Mouse (Mus musculus): ENCODE measurements around the gene Afg1l. TPM values are rescaled to one million over a fixed set of nuclear protein-coding genes. Genes with fewer than 3 reads are reported as not detected.

Gene Afg1l
- 2.1 and 3.1 TPM in 2 replicates for total RNA-seq (2015)
- total RNA-seq (2017) = 3.0 and 5.7 TPM in 2 replicates

GRCm38 (mm10) chr10:42478341-42478720, at the start of gene Afg1l:
TSS of gene Afg1l (minus strand) at chr10:42478565.
- peak; percentile 98 for ATAC-seq (replicated peaks; ENCODE audit: poor library complexity)

GRCm38 (mm10) chr10:42525682-42526081, 47.3 kb upstream of the Afg1l start:
- ATAC-seq (replicated peaks; ENCODE audit: poor library complexity) = peak; percentile 88

GRCm38 (mm10) chr10:42523556-42524162, 45.3 kb upstream of the Afg1l start:
- no peak for ATAC-seq (replicated peaks; ENCODE audit: poor library complexity)

GRCm38 (mm10) chr10:42522912-42523311, 44.5 kb upstream of the Afg1l start:
- ATAC-seq (replicated peaks; ENCODE audit: poor library complexity) = no peak

- ATAC-seq (replicated peaks; ENCODE audit: poor library complexity) = peak; percentile 39; the same call in 1 of the 2 replicates
Measured at GRCm38 (mm10) chr10:42521315-42521981, 43.1 kb upstream of the Afg1l start.

GRCm38 (mm10) chr10:42518363-42518762, 40.0 kb upstream of the Afg1l start:
- peak; percentile 54 for ATAC-seq (replicated peaks; ENCODE audit: poor library complexity)

GRCm38 (mm10) chr10:42514125-42514524, 35.8 kb upstream of the Afg1l start:
- ATAC-seq (replicated peaks; ENCODE audit: poor library complexity) = no peak

GRCm38 (mm10) chr10:42511184-42512135, 33.1 kb upstream of the Afg1l start:
- ATAC-seq (replicated peaks; ENCODE audit: poor library complexity) = peak; percentile 88

- ATAC-seq (replicated peaks; ENCODE audit: poor library complexity) = no peak
Measured at GRCm38 (mm10) chr10:42510141-42510540, 31.8 kb upstream of the Afg1l start.

GRCm38 (mm10) chr10:42504096-42504710, 25.8 kb upstream of the Afg1l start:
- ATAC-seq (replicated peaks; ENCODE audit: poor library complexity) = no peak

- ATAC-seq (replicated peaks; ENCODE audit: poor library complexity) = peak; percentile 21
Measured at GRCm38 (mm10) chr10:42502349-42503111, 24.2 kb upstream of the Afg1l start.

- ATAC-seq (replicated peaks; ENCODE audit: poor library complexity) = peak; percentile 92
Measured at GRCm38 (mm10) chr10:42501775-42502348, 23.5 kb upstream of the Afg1l start, which contains the start of gene Snx3. TSS of gene Snx3 (plus strand) at chr10:42502030.

GRCm38 (mm10) chr10:42501161-42501560, 22.8 kb upstream of the Afg1l start:
- ATAC-seq (replicated peaks; ENCODE audit: poor library complexity) = no peak

- ATAC-seq (replicated peaks; ENCODE audit: poor library complexity) = no peak
Measured at GRCm38 (mm10) chr10:42500611-42501010, 22.2 kb upstream of the Afg1l start.

GRCm38 (mm10) chr10:42493000-42493399, 14.6 kb upstream of the Afg1l start:
- ATAC-seq (replicated peaks; ENCODE audit: poor library complexity) = no peak

GRCm38 (mm10) chr10:42492027-42492771, 13.8 kb upstream of the Afg1l start:
- no peak for ATAC-seq (replicated peaks; ENCODE audit: poor library complexity)

GRCm38 (mm10) chr10:42491158-42491557, 12.8 kb upstream of the Afg1l start:
- ATAC-seq (replicated peaks; ENCODE audit: poor library complexity) = no peak

- ATAC-seq (replicated peaks; ENCODE audit: poor library complexity) = no peak
Measured at GRCm38 (mm10) chr10:42488606-42489296, 10.4 kb upstream of the Afg1l start.
